Mouse (Mus musculus): ENCODE results near the gene Fbxw2. TPM values are rescaled to one million over a fixed set of nuclear protein-coding genes. Genes with fewer than 3 reads are reported as not detected.

Fbxw2 gene
- 130 and 140 TPM in 2 replicates for total RNA-seq (2014; rRNA removed)
- polyA plus RNA-seq (2015; fragmentation: Nextera tagmentation; extraction: Ambion mirVana) = 111 and 120 TPM in 2 replicates

GRCm38 (mm10) chr2:34825827-34826459, at the start of gene Fbxw2:
Gene Fbxw2, minus strand, starts transcription at chr2:34826311.
- H3K9ac ChIP-seq = peak within 1 kb of the TSS; percentile 94
- H3K4me1 ChIP-seq (ENCODE audit: insufficient read depth) = peaks cover 19% of the 10 kb centered on the region
- peak within 1 kb of the TSS; percentile 62 for H3K4me2 ChIP-seq (ENCODE audit: low read depth)
- peak within 1 kb of the TSS; percentile 100 for H3K4me3 ChIP-seq (ENCODE audit: low read depth, low read length)
- under 1% methylated on average over 57 of the region's 57 CpGs for WGBS
- ATAC-seq (peak; percentile 99), DNase-seq (peak; percentile 95)
- TF ChIP-seq CTCF (IDR thresholded peaks at IDR 0.05; ENCODE audit: low read depth) = no peak
- peak within 1 kb of the TSS; percentile 73 for H3K27ac ChIP-seq (ENCODE audit: low read depth, low read length)
- peaks cover 20% of the 10 kb centered on the region for H3K36me3 ChIP-seq (ENCODE audit: insufficient read depth)
- H3K27me3 ChIP-seq (ENCODE audit: insufficient read depth, low read length) = no peaks in the 10 kb centered on the region
- no peaks in the 10 kb centered on the region; the same call in 1 of the 2 replicates for H3K9me3 ChIP-seq (ENCODE audit: low read length)

- no peak for TF ChIP-seq CTCF (IDR thresholded peaks at IDR 0.05; ENCODE audit: low read depth)
- Histone ChIP-seq H3K9ac (no peak within 1 kb of the TSS), H3K36me3 (ENCODE audit: insufficient read depth) (no peaks in the 10 kb centered on the region), H3K9me3 (ENCODE audit: low read length) (no peaks in the 10 kb centered on the region), H3K4me1 (ENCODE audit: insufficient read depth) (peaks cover 1% of the 10 kb centered on the region), H3K4me2 (ENCODE audit: low read depth) (no peak within 1 kb of the TSS), H3K4me3 (ENCODE audit: low read depth, low read length) (no peak within 1 kb of the TSS), H3K27me3 (ENCODE audit: insufficient read depth, low read length) (peaks cover 4% of the 10 kb centered on the region; the same call in 1 of the 2 replicates), H3K27ac (ENCODE audit: low read depth, low read length) (no peak within 1 kb of the TSS)
- DNase-seq = no peak
- ATAC-seq = no peak
- WGBS = 12% methylated on average over 8 of the region's 8 CpGs
Observed at GRCm38 (mm10) chr2:34874816-34875345, 48.8 kb upstream of the Fbxw2 start, which contains the start of gene Psmd5. Gene Psmd5, minus strand, starts transcription at chr2:34874968.

- Histone ChIP-seq H3K9me3 (ENCODE audit: low read length) (no peaks in the 10 kb centered on the region), H3K36me3 (ENCODE audit: insufficient read depth) (no peaks in the 10 kb centered on the region), H3K4me1 (ENCODE audit: insufficient read depth) (peaks cover 7% of the 10 kb centered on the region), H3K27me3 (ENCODE audit: insufficient read depth, low read length) (peaks cover 4% of the 10 kb centered on the region; the same call in 1 of the 2 replicates), H3K4me3 (ENCODE audit: low read depth, low read length) (no peak within 1 kb of the TSS), H3K9ac (no peak within 1 kb of the TSS), H3K4me2 (ENCODE audit: low read depth) (no peak within 1 kb of the TSS), H3K27ac (ENCODE audit: low read depth, low read length) (no peak within 1 kb of the TSS)
- no peak for TF ChIP-seq CTCF (IDR thresholded peaks at IDR 0.05; ENCODE audit: low read depth)
- no peak for DNase-seq
- 8% methylated on average over 14 of the region's 14 CpGs for WGBS
- ATAC-seq = no peak
Observed at GRCm38 (mm10) chr2:34874271-34874670, 48.2 kb upstream of the Fbxw2 start, which contains the start of gene Cutal. Gene Cutal, plus strand, starts transcription at chr2:34874396.

GRCm38 (mm10) chr2:34870520-34871474, 44.7 kb upstream of the Fbxw2 start:
- Histone ChIP-seq H3K9ac (peak overlapping the region; percentile 79), H3K4me3 (ENCODE audit: low read depth, low read length) (peak overlapping the region; percentile 67), H3K27me3 (ENCODE audit: insufficient read depth, low read length) (peaks cover 4% of the 10 kb centered on the region; the same call in 1 of the 2 replicates), H3K4me1 (ENCODE audit: insufficient read depth) (peaks cover 8% of the 10 kb centered on the region), H3K4me2 (ENCODE audit: low read depth) (peak overlapping the region; percentile 53), H3K9me3 (ENCODE audit: low read length) (no peaks in the 10 kb centered on the region), H3K36me3 (ENCODE audit: insufficient read depth) (peaks cover under 1% of the 10 kb centered on the region; the same call in 1 of the 2 replicates), H3K27ac (ENCODE audit: low read depth, low read length) (peak overlapping the region; percentile 86)
- DNase-seq (peak; percentile 99), ATAC-seq (peak; percentile 99)
- under 1% methylated on average over 67 of the region's 67 CpGs for WGBS
- peak; percentile 5 for TF ChIP-seq CTCF (IDR thresholded peaks at IDR 0.05; ENCODE audit: low read depth)

GRCm38 (mm10) chr2:34869680-34870079, 43.6 kb upstream of the Fbxw2 start:
- ATAC-seq (no peak), DNase-seq (no peak)
- Histone ChIP-seq H3K36me3 (ENCODE audit: insufficient read depth) (peaks cover 12% of the 10 kb centered on the region), H3K27me3 (ENCODE audit: insufficient read depth, low read length) (no peaks in the 10 kb centered on the region; the same call in 1 of the 2 replicates), H3K4me1 (ENCODE audit: insufficient read depth) (peaks cover 8% of the 10 kb centered on the region), H3K9me3 (ENCODE audit: low read length) (no peaks in the 10 kb centered on the region), H3K4me3 (ENCODE audit: low read depth, low read length) (peak overlapping the region; percentile 67), H3K27ac (ENCODE audit: low read depth, low read length) (no peak overlapping the region), H3K4me2 (ENCODE audit: low read depth) (peak overlapping the region; percentile 53), H3K9ac (0 out of 2 replicates have a peak overlapping the region, but pooled peaks have one; percentile 4)
- WGBS = 38% methylated on average over 5 of the region's 5 CpGs
- TF ChIP-seq CTCF (IDR thresholded peaks at IDR 0.05; ENCODE audit: low read depth) = no peak

GRCm38 (mm10) chr2:34857728-34858127, 31.6 kb upstream of the Fbxw2 start:
- Histone ChIP-seq H3K36me3 (ENCODE audit: insufficient read depth) (peaks cover 83% of the 10 kb centered on the region), H3K27ac (ENCODE audit: low read depth, low read length) (no peak overlapping the region), H3K4me1 (ENCODE audit: insufficient read depth) (no peaks in the 10 kb centered on the region), H3K27me3 (ENCODE audit: insufficient read depth, low read length) (no peaks in the 10 kb centered on the region), H3K9ac (no peak overlapping the region), H3K4me3 (ENCODE audit: low read depth, low read length) (no peak overlapping the region), H3K4me2 (ENCODE audit: low read depth) (no peak overlapping the region), H3K9me3 (ENCODE audit: low read length) (no peaks in the 10 kb centered on the region)
- ATAC-seq (no peak), DNase-seq (no peak)
- 96% methylated on average over 8 of the region's 8 CpGs for WGBS
- no peak for TF ChIP-seq CTCF (IDR thresholded peaks at IDR 0.05; ENCODE audit: low read depth)
